ENCODE assay signal across 13 mouse cellular contexts in genomic region chr10:26825246-26825889, GRCm38 (mm10).
DNase-seq lines count a peak whose midpoint lies in the region; ATAC-seq and TF ChIP-seq lines count a peak whose summit lies in the region.
"Had no signal": no experiment of that assay in that cellular context is flagged by ENCODE, and none has a peak within 500 bp of the region (broad histone marks: within the 10 kb centered on the region; RNA-seq: fewer than 3 reads in every experiment).

No protein-coding gene starts in this region.

- TF ChIP-seq EP300 in lung, postnatal 0 days (IDR thresholded peaks at IDR 0.05) = 0 out of 2 replicates have a peak, but pooled peaks have one; percentile 6

- H3K27ac ChIP-seq in forebrain, embryonic 15.5 days (replicated peaks) = peak overlapping the region; percentile 57
- H3K27ac ChIP-seq in forebrain, embryonic 11.5 days (ENCODE audit: low read depth, low read length) = no peak overlapping the region
- H3K27ac ChIP-seq in lung, postnatal 0 days (ENCODE audit: low read length) = 0 out of 2 replicates have a peak overlapping the region, but pooled peaks have one; percentile 6
- H3K27ac ChIP-seq in hindbrain, embryonic 16.5 days (ENCODE audit: low read depth, low read length) = peak overlapping the region; percentile 21; the same call in 1 of the 2 replicates
- H3K27ac ChIP-seq: limb, embryonic 15.5 days; lung, embryonic 15.5 days had no signal

- 63% methylated on average over 8 of the region's 8 CpGs for WGBS in forebrain, embryonic 15.5 days
- 70% methylated on average over 8 of the region's 8 CpGs for WGBS in forebrain, embryonic 11.5 days
- 48% methylated on average over 8 of the region's 8 CpGs for WGBS in lung, postnatal 0 days
- WGBS in hindbrain, embryonic 16.5 days = 61% methylated on average over 8 of the region's 8 CpGs

- H3K36me3 ChIP-seq in forebrain, embryonic 15.5 days = no peaks in the 10 kb centered on the region
- H3K36me3 ChIP-seq in forebrain, embryonic 11.5 days (ENCODE audit: control insufficient read depth, insufficient read depth, low read length) = no peaks in the 10 kb centered on the region
- H3K36me3 ChIP-seq in lung, postnatal 0 days (ENCODE audit: insufficient read depth, low read length) = no peaks in the 10 kb centered on the region
- no peaks in the 10 kb centered on the region for H3K36me3 ChIP-seq in hindbrain, embryonic 16.5 days (ENCODE audit: control insufficient read depth, insufficient read depth, low read length)
- H3K36me3 ChIP-seq: limb, embryonic 15.5 days; lung, embryonic 15.5 days had no signal

- H3K4me2 ChIP-seq in forebrain, embryonic 15.5 days (replicated peaks) = no peak overlapping the region
- H3K4me2 ChIP-seq in forebrain, embryonic 11.5 days (ENCODE audit: low read depth, low read length, severe bottlenecking) = no peak overlapping the region
- no peak overlapping the region for H3K4me2 ChIP-seq in lung, postnatal 0 days (replicated peaks; ENCODE audit: low read depth, low read length)
- H3K4me2 ChIP-seq in hindbrain, embryonic 16.5 days (ENCODE audit: low read length) = no peak overlapping the region
- H3K4me2 ChIP-seq: limb, embryonic 15.5 days; lung, embryonic 15.5 days had no signal

- H3K4me1 ChIP-seq in forebrain, embryonic 15.5 days = peaks cover 17% of the 10 kb centered on the region
- H3K4me1 ChIP-seq in forebrain, embryonic 11.5 days (replicated peaks; ENCODE audit: control insufficient read depth, insufficient read depth, low read length) = peaks cover 8% of the 10 kb centered on the region
- no peaks in the 10 kb centered on the region for H3K4me1 ChIP-seq in lung, postnatal 0 days (ENCODE audit: insufficient read depth, low read depth, low read length)
- H3K4me1 ChIP-seq in hindbrain, embryonic 16.5 days (ENCODE audit: control insufficient read depth, insufficient read depth, low read depth, low read length) = peaks cover 7% of the 10 kb centered on the region
- H3K4me1 ChIP-seq: limb, embryonic 15.5 days had no signal

- H3K9ac ChIP-seq in forebrain, embryonic 15.5 days (replicated peaks) = no peak overlapping the region
- H3K9ac ChIP-seq in forebrain, embryonic 11.5 days (ENCODE audit: low read length) = no peak overlapping the region
- H3K9ac ChIP-seq in lung, postnatal 0 days (replicated peaks; ENCODE audit: low read depth) = no peak overlapping the region
- H3K9ac ChIP-seq in hindbrain, embryonic 16.5 days (ENCODE audit: low read depth, low read length) = no peak overlapping the region
- H3K9ac ChIP-seq: limb, embryonic 15.5 days; lung, embryonic 15.5 days had no signal

- H3K4me3 ChIP-seq in forebrain, embryonic 15.5 days = no peak overlapping the region
- H3K4me3 ChIP-seq in forebrain, embryonic 11.5 days (ENCODE audit: low read depth, low read length) = no peak overlapping the region
- no peak overlapping the region for H3K4me3 ChIP-seq in lung, postnatal 0 days (ENCODE audit: low read depth, low read length)
- H3K4me3 ChIP-seq in hindbrain, embryonic 16.5 days (ENCODE audit: low read length) = no peak overlapping the region
- H3K4me3 ChIP-seq: limb, embryonic 15.5 days; lung, embryonic 15.5 days had no signal

- no peak for TF ChIP-seq CTCF in lung, postnatal 0 days (IDR thresholded peaks at IDR 0.05)

- H3K27me3 ChIP-seq in forebrain, embryonic 15.5 days = no peaks in the 10 kb centered on the region
- H3K27me3 ChIP-seq in forebrain, embryonic 11.5 days (ENCODE audit: control insufficient read depth, insufficient read depth, low read length) = no peaks in the 10 kb centered on the region
- H3K27me3 ChIP-seq in lung, postnatal 0 days (replicated peaks; ENCODE audit: insufficient read depth, low read length) = no peaks in the 10 kb centered on the region
- H3K27me3 ChIP-seq in hindbrain, embryonic 16.5 days (replicated peaks; ENCODE audit: control insufficient read depth, insufficient read depth, low read length) = no peaks in the 10 kb centered on the region
- H3K27me3 ChIP-seq: limb, embryonic 15.5 days; lung, embryonic 15.5 days had no signal

- no peak for ATAC-seq in forebrain, embryonic 15.5 days (replicated peaks)
- ATAC-seq in forebrain, embryonic 11.5 days (replicated peaks; ENCODE audit: low FRiP score) = no peak
- ATAC-seq in lung, postnatal 0 days = 0 out of 2 replicates have a peak, but pooled peaks have one; percentile 23
- ATAC-seq in hindbrain, embryonic 16.5 days = peak; percentile 84

- H3K9me3 ChIP-seq in forebrain, embryonic 15.5 days = no peaks in the 10 kb centered on the region
- no peaks in the 10 kb centered on the region for H3K9me3 ChIP-seq in forebrain, embryonic 11.5 days (ENCODE audit: control insufficient read depth, low read length)
- no peaks in the 10 kb centered on the region for H3K9me3 ChIP-seq in lung, postnatal 0 days (ENCODE audit: low read length)
- no peaks in the 10 kb centered on the region for H3K9me3 ChIP-seq in hindbrain, embryonic 16.5 days (ENCODE audit: control insufficient read depth, low read length)
- H3K9me3 ChIP-seq: limb, embryonic 15.5 days; lung, embryonic 15.5 days had no signal

- no peak for DNase-seq in forebrain, embryonic 11.5 days (ENCODE audit: low spot score)
- peak; percentile 62 for DNase-seq in lung, postnatal 0 days (ENCODE audit: low spot score)
- no peak for DNase-seq in lung, postnatal 4 days
- DNase-seq in right cerebral cortex, postnatal 10 days (ENCODE audit: low spot score in 2 of 2) = peak; percentile 68 to 85
- DNase-seq in B cell, adult 2 months = no peak
- DNase-seq in yolk sac, embryonic 10.5 days (ENCODE audit: low spot score) = no peak
- DNase-seq: gastrocnemius, postnatal 36 days; heart, postnatal 14 days; kidney, adult 2 months had no signal

Comparison
In these comparisons a context has a peak if more than half of its experiments do, and no peak if none do; other contexts are left out.
1. DNase-seq: peak in lung, postnatal 0 days (single experiment) and right cerebral cortex, postnatal 10 days (2 of 2); none in forebrain, embryonic 11.5 days (single experiment), lung, postnatal 4 days (0 of 2), B cell, adult 2 months (0 of 2) and yolk sac, embryonic 10.5 days (single experiment).
2. ATAC-seq: peak in lung, postnatal 0 days (single experiment) and hindbrain, embryonic 16.5 days (single experiment); none in forebrain, embryonic 15.5 days (single experiment) and forebrain, embryonic 11.5 days (single experiment).